Mouse (Mus musculus): ENCODE measurements around the gene Atp1a2. TPM values are rescaled to one million over a fixed set of nuclear protein-coding genes. Genes with fewer than 3 reads are reported as not detected.

The Atp1a2 gene
- polyA plus RNA-seq (2015; fragmentation: Nextera tagmentation; extraction: Ambion mirVana): 3.7 and 4.4 TPM in 2 replicates

DNA sequence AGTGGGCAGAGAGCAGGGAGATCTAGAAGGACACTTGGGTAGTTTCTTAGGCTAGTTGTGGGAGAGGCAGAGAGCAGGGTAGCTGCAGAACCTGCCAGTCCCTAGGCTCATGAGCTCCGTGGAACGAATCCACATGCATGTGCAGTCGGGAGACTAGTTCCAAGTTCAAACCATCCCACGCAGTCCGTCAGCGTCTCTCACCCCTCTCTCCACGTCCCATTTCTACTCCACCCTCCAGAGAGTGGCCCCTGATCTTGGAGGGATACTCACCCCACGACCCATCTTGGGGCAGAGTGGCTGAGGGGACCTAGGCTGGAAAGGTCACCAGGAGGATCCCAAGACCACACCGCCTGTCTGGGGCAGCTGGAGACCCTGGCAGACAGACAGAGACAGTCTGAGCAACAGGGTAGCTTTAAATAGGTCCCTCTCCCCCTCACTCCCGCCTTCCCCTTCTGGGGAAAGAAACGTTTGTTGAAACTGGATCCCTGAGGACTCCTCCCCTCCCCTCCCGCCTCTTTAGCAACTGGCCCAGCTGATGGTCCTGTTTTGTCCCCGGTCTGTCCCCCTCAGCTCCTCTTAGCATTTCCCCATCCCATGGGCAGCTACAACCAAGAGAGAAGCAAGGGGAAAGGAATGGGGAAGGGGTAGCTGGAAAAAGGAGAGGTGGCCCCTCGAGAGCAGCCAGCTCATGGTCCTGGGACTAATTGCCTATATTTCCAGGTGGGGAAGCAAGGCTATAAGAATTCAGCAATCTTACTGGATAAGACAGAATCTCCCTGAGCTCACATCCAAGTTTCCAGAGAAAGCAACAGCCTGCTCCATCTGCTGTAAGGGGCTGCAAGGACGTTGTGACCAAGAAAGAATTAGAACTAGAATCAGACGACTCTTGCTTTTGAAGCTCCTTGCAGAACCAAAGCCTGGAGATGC is at the start of gene Atp1a2:
Atp1a2 (minus strand) TSS at position 454 of the 927 bp plus-strand sequence.

DNA sequence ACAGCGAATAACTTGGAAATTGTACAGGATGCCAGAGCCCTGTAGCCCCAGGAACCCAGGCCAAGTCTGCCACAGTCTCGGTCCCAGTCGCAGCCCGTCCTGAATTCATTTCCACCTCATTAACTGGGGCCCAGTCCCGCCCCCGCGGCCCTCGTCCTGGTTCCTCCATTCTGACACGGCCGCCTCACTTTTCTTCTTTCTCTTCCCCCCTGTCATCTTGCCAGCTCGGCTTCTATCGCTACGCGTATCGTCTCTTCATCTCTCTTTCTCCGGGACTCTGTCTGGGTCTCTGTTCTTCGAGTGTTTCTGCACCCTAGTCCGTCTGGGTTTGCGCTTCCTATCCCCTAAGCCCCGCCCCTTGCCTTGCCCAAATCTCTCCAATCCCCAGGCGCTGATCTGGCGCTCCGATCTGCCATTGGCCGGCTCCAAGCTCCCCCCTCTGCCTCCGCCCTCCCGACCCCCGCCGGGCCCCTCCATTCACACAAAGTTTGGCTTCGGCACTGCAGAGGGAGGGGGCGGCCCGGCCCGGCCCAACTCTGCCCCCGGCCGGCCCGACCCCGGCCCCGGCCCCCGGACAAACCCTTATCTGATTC is 43.0 kb upstream of the Atp1a2 start, which contains the start of gene Kcnj10:
Kcnj10 (plus strand) TSS at position 482 of the 593 bp plus-strand sequence.

DNA sequence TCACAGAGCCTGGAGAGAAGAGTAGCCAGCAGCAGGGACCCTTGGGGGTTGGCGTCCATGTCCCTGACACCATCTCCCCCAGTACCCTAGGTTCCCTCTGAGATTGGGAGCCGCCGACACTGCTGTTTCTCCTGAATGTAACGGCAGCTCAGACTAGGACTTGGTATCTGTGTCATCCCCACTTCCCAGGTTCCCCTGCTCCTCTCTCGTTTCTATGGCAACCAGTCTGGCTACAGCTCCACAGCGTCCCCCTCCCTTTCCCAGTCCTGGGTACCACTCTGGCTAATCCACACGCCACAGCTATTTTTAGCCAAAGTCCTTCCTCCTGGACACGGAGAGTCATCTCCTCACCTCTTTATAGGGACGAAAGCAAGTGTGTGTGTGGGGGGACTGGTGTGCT is 31.3 kb upstream of the Atp1a2 start, which contains the start of gene Kcnj9:
Kcnj9 (minus strand) TSS at position 188 of the 400 bp plus-strand sequence.

GRCm38 (mm10) chr1:172261477-172262078 is 36.3 kb downstream of the Atp1a2 start, which contains the start of gene Igsf8:
Igsf8 (plus strand) TSS chr1:172261641.

DNA sequence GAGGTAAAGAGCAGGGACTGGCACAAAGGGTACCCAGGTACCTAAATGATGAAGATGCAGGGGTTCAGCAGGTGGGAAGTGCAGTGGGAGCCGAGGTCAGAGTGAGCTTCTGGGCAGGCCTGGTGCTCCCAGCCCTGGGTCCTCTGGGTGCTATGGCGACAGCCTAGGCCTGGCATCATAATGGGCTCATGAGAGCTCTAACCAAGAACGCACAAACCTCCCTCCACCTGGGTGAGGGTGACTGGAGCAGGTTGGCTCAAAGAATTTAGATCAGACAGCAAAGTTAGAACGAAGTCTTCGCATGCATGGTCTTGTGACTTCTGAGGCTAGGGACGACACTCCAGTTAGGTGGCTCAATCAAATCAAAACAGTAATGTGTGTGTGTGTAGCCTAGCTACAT is 39.5 kb downstream of the Atp1a2 start, which contains the start of gene Atp1a4:
Atp1a4 (minus strand) TSS at position 101 of the 400 bp plus-strand sequence.

Other genes starting within 250 kb of the Atp1a2 start
- gene Nhlh1, start 240.5 kb downstream of the Atp1a2 start, polyA plus RNA-seq (2015; fragmentation: Nextera tagmentation; extraction: Ambion mirVana): not detected in 2 replicates
- gene Copa, start 215.5 kb downstream of the Atp1a2 start, polyA plus RNA-seq (2015; fragmentation: Nextera tagmentation; extraction: Ambion mirVana): 132 and 150 TPM in 2 replicates
- gene Ncstn, start 215.3 kb downstream of the Atp1a2 start, polyA plus RNA-seq (2015; fragmentation: Nextera tagmentation; extraction: Ambion mirVana): 80.8 and 82.0 TPM in 2 replicates
- 83.1 and 96.4 TPM in 2 replicates for gene Pex19, start 171.3 kb downstream of the Atp1a2 start, polyA plus RNA-seq (2015; fragmentation: Nextera tagmentation; extraction: Ambion mirVana)
- gene Dcaf8, start 150.0 kb downstream of the Atp1a2 start, polyA plus RNA-seq (2015; fragmentation: Nextera tagmentation; extraction: Ambion mirVana): 86.6 and 87.0 TPM in 2 replicates
- 123 and 148 TPM in 2 replicates for gene Pea15a, start 91.3 kb downstream of the Atp1a2 start, polyA plus RNA-seq (2015; fragmentation: Nextera tagmentation; extraction: Ambion mirVana)
- 33.6 and 42.0 TPM in 2 replicates for gene Casq1, start 78.2 kb downstream of the Atp1a2 start, polyA plus RNA-seq (2015; fragmentation: Nextera tagmentation; extraction: Ambion mirVana)
- 0.05 TPM in 1 of 2 replicates, not detected in the other for gene Atp1a4, start 39.6 kb downstream of the Atp1a2 start, polyA plus RNA-seq (2015; fragmentation: Nextera tagmentation; extraction: Ambion mirVana)
- gene Igsf8, start 36.4 kb downstream of the Atp1a2 start, polyA plus RNA-seq (2015; fragmentation: Nextera tagmentation; extraction: Ambion mirVana): 32.5 and 37.1 TPM in 2 replicates
- gene Kcnj9, start 31.3 kb upstream of the Atp1a2 start, polyA plus RNA-seq (2015; fragmentation: Nextera tagmentation; extraction: Ambion mirVana): 0.05 and 0.07 TPM in 2 replicates
- gene Kcnj10, start 43.1 kb upstream of the Atp1a2 start, polyA plus RNA-seq (2015; fragmentation: Nextera tagmentation; extraction: Ambion mirVana): 0.02 TPM in 2 replicates
- 3.4 and 4.0 TPM in 2 replicates for gene Pigm, start 78.5 kb upstream of the Atp1a2 start, polyA plus RNA-seq (2015; fragmentation: Nextera tagmentation; extraction: Ambion mirVana)
- 3.1 and 3.5 TPM in 2 replicates for gene Slamf9, start 177.3 kb upstream of the Atp1a2 start, polyA plus RNA-seq (2015; fragmentation: Nextera tagmentation; extraction: Ambion mirVana)
- 6.4 and 6.9 TPM in 2 replicates for gene Igsf9, start 183.7 kb upstream of the Atp1a2 start, polyA plus RNA-seq (2015; fragmentation: Nextera tagmentation; extraction: Ambion mirVana)
- gene Tagln2, start 202.0 kb upstream of the Atp1a2 start, polyA plus RNA-seq (2015; fragmentation: Nextera tagmentation; extraction: Ambion mirVana): 346 and 384 TPM in 2 replicates
- gene Cfap45, start 222.7 kb upstream of the Atp1a2 start, polyA plus RNA-seq (2015; fragmentation: Nextera tagmentation; extraction: Ambion mirVana): 1.4 and 2.3 TPM in 2 replicates

Data from urinary bladder, postnatal 0 days (tissue).